Mouse (Mus musculus): ENCODE data around the gene Mymx.

GRCm38 (mm10) chr17:45626577-45627134, 24.8 kb upstream of the Mymx start:
- TF ChIP-seq POLR2AphosphoS2 (IDR thresholded peaks at IDR 0.05; ENCODE audit: insufficient read length, low read depth) (no peak), TCF12 (IDR thresholded peaks at IDR 0.05; ENCODE audit: insufficient read depth, poor library complexity, severe bottlenecking) (no peak), POLR2A (IDR thresholded peaks at IDR 0.05; ENCODE audit: insufficient read length, low read depth) (no peak), MAX (IDR thresholded peaks at IDR 0.05; ENCODE audit: low read depth) (no peak)
